In genomic region chr10:123426527-123427363, GRCm38 (mm10) we compare ENCODE assay signal across 11 mouse cellular contexts.
DNase-seq lines count a peak whose midpoint lies in the region; ATAC-seq and TF ChIP-seq lines count a peak whose summit lies in the region.
"Had no signal": no experiment of that assay in that cellular context is flagged by ENCODE, and none has a peak within 500 bp of the region (broad histone marks: within the 10 kb centered on the region; RNA-seq: fewer than 3 reads in every experiment).

No protein-coding gene starts in this region.

- H3K4me1 ChIP-seq in limb, embryonic 14.5 days (ENCODE audit: control insufficient read depth, insufficient read depth, low read length), result no peaks in the 10 kb centered on the region
- H3K4me1 ChIP-seq: limb, embryonic 15.5 days; stomach, embryonic 15.5 days had no signal

- H3K9me3 ChIP-seq in limb, embryonic 14.5 days (ENCODE audit: control insufficient read depth, low read length), result no peaks in the 10 kb centered on the region
- H3K9me3 ChIP-seq: limb, embryonic 15.5 days; stomach, embryonic 15.5 days had no signal

- H3K27me3 ChIP-seq in limb, embryonic 14.5 days (ENCODE audit: control insufficient read depth, insufficient read depth, low read length), result no peaks in the 10 kb centered on the region
- H3K27me3 ChIP-seq: limb, embryonic 15.5 days; stomach, embryonic 15.5 days had no signal

- H3K9ac ChIP-seq in limb, embryonic 14.5 days (ENCODE audit: low read depth, low read length, severe bottlenecking), result no peak overlapping the region
- H3K9ac ChIP-seq: limb, embryonic 15.5 days; stomach, embryonic 15.5 days had no signal

- 0 out of 2 replicates have a peak, but pooled peaks have one; percentile 26 for ATAC-seq in limb, embryonic 14.5 days (ENCODE audit: low FRiP score, low read depth)
- ATAC-seq: CD4-positive, CD25-positive, alpha-beta regulatory T cell, adult 4 months had no signal

- H3K36me3 ChIP-seq in limb, embryonic 14.5 days (ENCODE audit: control insufficient read depth, insufficient read depth, low read length), result no peaks in the 10 kb centered on the region
- H3K36me3 ChIP-seq: limb, embryonic 15.5 days; stomach, embryonic 15.5 days had no signal

- H3K27ac ChIP-seq in layer of hippocampus, adult 2 months, result peak overlapping the region; percentile 89
- no peak overlapping the region for H3K27ac ChIP-seq in limb, embryonic 14.5 days (replicated peaks; ENCODE audit: low read depth, low read length)
- H3K27ac ChIP-seq: limb, embryonic 15.5 days; stomach, embryonic 15.5 days had no signal

- no peak overlapping the region for H3K4me2 ChIP-seq in limb, embryonic 14.5 days (replicated peaks; ENCODE audit: low read depth, low read length, severe bottlenecking)
- H3K4me2 ChIP-seq: limb, embryonic 15.5 days; stomach, embryonic 15.5 days had no signal

- WGBS in limb, embryonic 14.5 days, result 73% methylated on average over 8 of the region's 8 CpGs

- TF ChIP-seq POLR2A in limb, embryonic 14.5 days (IDR thresholded peaks at IDR 0.05; ENCODE audit: borderline replicate concordance, extremely low read depth, insufficient read depth, insufficient read length), result no peak

- H3K4me3 ChIP-seq in layer of hippocampus, adult 2 months, result no peak overlapping the region
- H3K4me3 ChIP-seq in limb, embryonic 14.5 days (replicated peaks; ENCODE audit: low read length), result no peak overlapping the region
- H3K4me3 ChIP-seq: limb, embryonic 15.5 days; stomach, embryonic 15.5 days had no signal

- peak; percentile 73 for DNase-seq in heart, adult 11 months
- no peak for DNase-seq in heart, postnatal 36 days
- DNase-seq in cerebellum, adult 9-11 months, result peak; percentile 36
- DNase-seq in layer of hippocampus, adult 2 months (ENCODE audit: low spot score in 2 of 2), result peak; percentile 75 to 78
- peak; percentile 3 for DNase-seq in limb, embryonic 14.5 days (ENCODE audit: low spot score)
- DNase-seq in thymus, postnatal 10 days (ENCODE audit: low spot score in 2 of 2), result no peak
- DNase-seq in kidney, adult 11 months, result no peak
- DNase-seq in urinary bladder, postnatal 4 days (ENCODE audit: low spot score in 2 of 2), result no peak

- TF ChIP-seq CTCF in layer of hippocampus, adult 2 months (conservative IDR thresholded peaks at IDR 0.05), result no peak

- intact Hi-C loops in heart, postnatal 36 days (cut with DNase I), result no loop called here

Comparison
In these comparisons a context has a peak if more than half of its experiments do, and no peak if none do; other contexts are left out.
1. DNase-seq: peak in heart, adult 11 months (single experiment), cerebellum, adult 9-11 months (single experiment), layer of hippocampus, adult 2 months (2 of 2) and limb, embryonic 14.5 days (single experiment); none in heart, postnatal 36 days (0 of 2), thymus, postnatal 10 days (0 of 2), kidney, adult 11 months (single experiment) and urinary bladder, postnatal 4 days (0 of 2).